Mouse (Mus musculus) layer of hippocampus, adult 8-10 months (tissue): Measurements from ENCODE around the gene Aff1. TPM values are rescaled to one million over a fixed set of nuclear protein-coding genes. Genes with fewer than 3 reads are reported as not detected.

Experiments
- DNase-seq, 2 experiments: peaks; one replicate each; pipeline ENCODE4 v3.0.0; 2022; ENCODE audit warnings: low spot score in 2 of 2
- total RNA-seq, 4 experiments: library from RNA; stranded (reverse); gene quantifications; 2 replicates each; pipeline ENCODE4 v1.2.4; 2022

Gene Aff1
- total RNA-seq, 4 experiments from 2014 or later, result 19.5 to 24.0 (median 21.1) TPM

- DNase-seq, result no peak
Observed at GRCm38 (mm10) chr5:103836148-103836784, 144.1 kb downstream of the Aff1 start.

- DNase-seq, result no peak
Observed at GRCm38 (mm10) chr5:103838550-103839264, 146.5 kb downstream of the Aff1 start.

GRCm38 (mm10) chr5:103839265-103839626 is 147.1 kb downstream of the Aff1 start:
- DNase-seq, result no peak

GRCm38 (mm10) chr5:103843938-103844337 is 151.8 kb downstream of the Aff1 start:
- peak in 1 of 2 experiments; percentile 47 for DNase-seq

GRCm38 (mm10) chr5:103845418-103846153 is 153.4 kb downstream of the Aff1 start:
- peak in 1 of 2 experiments; percentile 37 for DNase-seq

- DNase-seq, result no peak
Observed at GRCm38 (mm10) chr5:103846154-103846551, 154.0 kb downstream of the Aff1 start.

- DNase-seq, result no peak
Observed at GRCm38 (mm10) chr5:103846609-103847008, 154.4 kb downstream of the Aff1 start.

- no peak for DNase-seq
Observed at GRCm38 (mm10) chr5:103848546-103848945, 156.4 kb downstream of the Aff1 start.

GRCm38 (mm10) chr5:103852756-103853549 is 160.8 kb downstream of the Aff1 start:
- DNase-seq, result no peak

GRCm38 (mm10) chr5:103854041-103854806 is 162.1 kb downstream of the Aff1 start:
- DNase-seq, result peak; percentile 55 to 70

- DNase-seq, result no peak
Observed at GRCm38 (mm10) chr5:103854807-103855194, 162.6 kb downstream of the Aff1 start.

- no peak for DNase-seq
Observed at GRCm38 (mm10) chr5:103855483-103856211, 163.5 kb downstream of the Aff1 start.

- DNase-seq, result no peak
Observed at GRCm38 (mm10) chr5:103856286-103857009, 164.3 kb downstream of the Aff1 start.

- DNase-seq, result peak in 1 of 2 experiments; percentile 42
Observed at GRCm38 (mm10) chr5:103857151-103857550, 165.0 kb downstream of the Aff1 start.

- no peak for DNase-seq
Observed at GRCm38 (mm10) chr5:103860622-103861021, 168.4 kb downstream of the Aff1 start.

- no peak for DNase-seq
Observed at GRCm38 (mm10) chr5:103863759-103864158, 171.6 kb downstream of the Aff1 start.

GRCm38 (mm10) chr5:103889766-103890165 is 197.6 kb downstream of the Aff1 start:
- DNase-seq, result no peak

GRCm38 (mm10) chr5:103898310-103898709 is 206.1 kb downstream of the Aff1 start:
- DNase-seq, result no peak
